Mouse (Mus musculus) forebrain, embryonic 13.5 days (tissue): Measurements from ENCODE around the gene Ccdc171. TPM values are rescaled to one million over a fixed set of nuclear protein-coding genes. Genes with fewer than 3 reads are reported as not detected.
A peak's percentile ranks its signal among the peaks of the same experiment; 100 is the strongest.
"Not testable (repeated sequence)": the region's sequence is repeated elsewhere in the genome, so short reads cannot be mapped to it uniquely, and the experiment has no call there.

Experiments used
- ATAC-seq: fragments of 200-750 bp; cut with Nextera tagmentation; 2 replicates; pipeline ENCODE4 v1.8.0; 2017
- H3K27ac ChIP-seq: fragments of 300-500 bp; sonication (generic); 2 replicates; pipeline ENCODE4 v1.5.1; 2015; ENCODE audit warnings: inconsistent platforms, mild to moderate bottlenecking, moderate library complexity
- H3K27me3 ChIP-seq: fragments of 300-500 bp; sonication (generic); 2 replicates; pipeline ENCODE4 v1.6.1; 2015; ENCODE audit warnings: mild to moderate bottlenecking, inconsistent platforms
- H3K36me3 ChIP-seq: fragments of 300-500 bp; sonication (generic); 2 replicates; pipeline ENCODE4 v1.6.1; 2015; ENCODE audit warnings: mild to moderate bottlenecking, inconsistent platforms; ENCODE audit not compliant: poor library complexity, severe bottlenecking
- H3K4me1 ChIP-seq: fragments of 300-500 bp; sonication (generic); 2 replicates; pipeline ENCODE4 v1.6.1; 2015; ENCODE audit warnings: inconsistent platforms
- H3K4me2 ChIP-seq: fragments of 300-500 bp; sonication (generic); 2 replicates; pipeline ENCODE4 v1.6.1; 2015; ENCODE audit warnings: inconsistent platforms, mild to moderate bottlenecking, moderate library complexity
- H3K4me3 ChIP-seq: fragments of 300-500 bp; sonication (generic); 2 replicates; pipeline ENCODE4 v1.5.1; 2015; ENCODE audit warnings: mild to moderate bottlenecking, inconsistent platforms
- H3K9ac ChIP-seq: fragments of 300-500 bp; sonication (generic); 2 replicates; pipeline ENCODE4 v1.6.1; 2015; ENCODE audit warnings: mild to moderate bottlenecking, inconsistent platforms
- H3K9me3 ChIP-seq: fragments of 300-500 bp; sonication (generic); replicated peaks from 2 replicates; pipeline ENCODE4 v1.6.1; 2016; ENCODE audit warnings: inconsistent platforms
- whole genome bisulfite sequencing: fragments of 180-500 bp; shearing (Covaris S2); methylation state at CpG from one replicate; pipeline ENCODE4 v1.1.7; 2015; 5-methylcytosine and 5-hydroxymethylcytosine counted together
- polyA plus RNA-seq: library from polyadenylated mRNA; unstranded; fragments of >200 nt; fragmentation: Nextera tagmentation; extraction: Ambion mirVana; gene quantifications from 2 replicates; pipeline ENCODE4 v1.2.1, GENCODE M21; 2015

Ccdc171 gene
- polyA plus RNA-seq, 1 experiment from 2014 or later, result 5.7 TPM

DNA sequence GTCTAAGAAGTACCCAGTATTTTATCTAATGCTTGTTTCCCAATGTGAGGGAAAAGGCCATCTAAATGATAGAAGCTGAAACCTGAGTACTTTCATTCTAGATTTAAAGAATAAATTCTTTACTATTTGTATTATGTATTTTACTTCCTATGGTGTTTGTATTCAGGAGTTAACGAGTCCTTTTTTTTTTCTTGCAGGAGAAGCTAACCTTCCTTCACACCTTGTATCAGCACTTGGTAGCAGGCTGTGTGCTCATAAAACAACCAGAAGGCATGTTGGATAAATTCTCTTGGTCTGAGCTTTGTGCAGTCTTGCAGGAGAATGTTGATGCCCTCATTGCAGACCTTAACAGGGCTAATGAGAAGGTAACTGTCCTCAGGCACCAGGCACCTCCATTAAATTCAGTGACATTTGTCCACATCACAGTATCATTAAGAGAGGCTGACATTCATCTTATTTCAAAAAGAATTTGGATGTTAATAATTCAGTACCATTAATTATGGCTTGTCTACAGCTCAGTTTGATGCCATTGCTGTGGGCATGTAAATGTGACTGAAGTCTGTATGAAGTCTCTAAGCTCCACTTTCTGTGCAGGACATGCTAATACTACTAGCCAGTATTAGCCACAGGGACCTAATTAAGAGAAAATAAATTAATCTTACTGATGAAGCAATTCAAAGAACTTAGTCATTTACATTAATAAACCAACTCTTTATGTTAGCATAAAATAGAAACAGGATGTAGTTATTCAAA, 136.3 kb downstream of the Ccdc171 start:
- H3K9me3 ChIP-seq, result no peaks in the 10 kb centered on the region
- ATAC-seq, result no peak
- peaks cover 4% of the 10 kb centered on the region for H3K4me1 ChIP-seq
- 0 out of 2 replicates have a peak, but pooled peaks cover 2% of the 10 kb centered on the region for H3K36me3 ChIP-seq
- 60% methylated on average over 1 of the region's 1 CpGs for WGBS
- H3K4me2 ChIP-seq, result no peak overlapping the region
- no peak overlapping the region for H3K9ac ChIP-seq
- H3K27me3 ChIP-seq, result no peaks in the 10 kb centered on the region
- no peak overlapping the region for H3K4me3 ChIP-seq
- H3K27ac ChIP-seq, result no peak overlapping the region

DNA sequence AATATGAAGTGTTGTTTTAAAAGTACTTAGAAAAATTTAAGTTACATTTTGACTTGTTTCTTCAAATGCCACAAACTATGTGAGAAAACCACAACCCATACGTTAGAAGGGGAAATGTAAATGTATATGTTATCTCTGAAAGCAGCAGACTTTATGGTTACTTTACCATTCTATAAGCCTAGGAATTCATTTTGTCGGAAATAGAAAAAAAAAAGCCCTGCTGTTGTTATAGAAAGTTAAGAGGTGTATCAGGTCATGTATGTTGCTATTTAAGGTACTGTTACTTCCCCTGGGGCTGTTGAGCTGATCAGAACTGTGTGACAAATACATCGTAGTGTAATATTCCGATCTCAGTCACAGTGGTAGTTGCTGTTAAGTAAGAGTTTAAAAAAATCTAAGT, 137.0 kb downstream of the Ccdc171 start:
- H3K4me1 ChIP-seq, result no peaks in the 10 kb centered on the region
- no peak overlapping the region for H3K4me2 ChIP-seq
- no peak overlapping the region for H3K27ac ChIP-seq
- 0 out of 2 replicates have a peak, but pooled peaks cover 2% of the 10 kb centered on the region for H3K36me3 ChIP-seq
- ATAC-seq, result no peak
- WGBS, result 90% methylated on average over 4 of the region's 4 CpGs
- H3K27me3 ChIP-seq, result no peaks in the 10 kb centered on the region
- H3K9ac ChIP-seq, result no peak overlapping the region
- no peaks in the 10 kb centered on the region for H3K9me3 ChIP-seq
- H3K4me3 ChIP-seq, result no peak overlapping the region

DNA sequence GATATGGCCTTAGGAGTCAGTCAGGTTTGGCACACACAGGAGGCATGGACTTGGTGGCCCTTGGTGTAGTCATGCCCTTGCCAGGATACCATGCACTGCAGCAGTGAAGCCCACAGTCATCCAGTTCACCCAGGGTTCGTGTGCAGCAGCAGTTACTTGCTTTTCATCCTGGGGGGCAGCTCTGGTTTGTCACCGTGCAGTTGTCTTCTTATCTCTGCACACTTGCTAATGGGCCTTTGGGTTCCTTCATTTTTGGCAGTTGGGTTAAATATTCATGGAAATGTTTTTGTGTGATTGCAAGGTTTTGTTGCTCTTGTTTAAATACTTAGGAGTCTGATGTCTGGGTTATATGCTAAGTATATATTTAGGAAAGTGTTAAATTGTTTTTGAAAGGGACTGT, 144.2 kb downstream of the Ccdc171 start:
- Histone ChIP-seq H3K4me3 (no peak overlapping the region), H3K9me3 (no peaks in the 10 kb centered on the region), H3K4me2 (no peak overlapping the region), H3K27ac (no peak overlapping the region), H3K36me3 (0 out of 2 replicates have a peak, but pooled peaks cover 2% of the 10 kb centered on the region), H3K4me1 (no peaks in the 10 kb centered on the region), H3K9ac (no peak overlapping the region), H3K27me3 (no peaks in the 10 kb centered on the region)
- no peak for ATAC-seq
- 76% methylated on average over 2 of the region's 2 CpGs for WGBS

DNA sequence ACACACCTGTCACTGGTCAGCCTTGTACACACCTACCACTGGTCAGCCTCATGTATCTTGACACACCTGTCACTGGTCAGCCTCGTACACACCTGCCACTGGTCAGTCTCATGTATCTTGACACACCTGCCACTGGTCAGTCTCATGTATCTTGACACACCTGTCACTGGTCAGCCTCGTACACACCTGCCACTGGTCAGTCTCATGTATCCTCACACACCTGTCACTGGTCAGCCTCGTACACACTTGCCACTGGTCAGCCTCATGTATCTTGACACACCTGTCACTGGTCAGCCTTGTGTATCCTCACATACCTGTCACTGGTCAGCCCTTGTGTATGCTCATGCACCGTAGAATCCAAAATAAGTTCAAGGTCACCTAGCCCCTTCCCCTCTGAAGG, 150.0 kb downstream of the Ccdc171 start:
- H3K4me3 ChIP-seq, H3K9ac ChIP-seq, H3K4me1 ChIP-seq, H3K27ac ChIP-seq, ATAC-seq, H3K36me3 ChIP-seq, H3K27me3 ChIP-seq, H3K4me2 ChIP-seq, H3K9me3 ChIP-seq: not testable (repeated sequence)
- WGBS, result 95% methylated on average over 4 of the region's 4 CpGs

DNA sequence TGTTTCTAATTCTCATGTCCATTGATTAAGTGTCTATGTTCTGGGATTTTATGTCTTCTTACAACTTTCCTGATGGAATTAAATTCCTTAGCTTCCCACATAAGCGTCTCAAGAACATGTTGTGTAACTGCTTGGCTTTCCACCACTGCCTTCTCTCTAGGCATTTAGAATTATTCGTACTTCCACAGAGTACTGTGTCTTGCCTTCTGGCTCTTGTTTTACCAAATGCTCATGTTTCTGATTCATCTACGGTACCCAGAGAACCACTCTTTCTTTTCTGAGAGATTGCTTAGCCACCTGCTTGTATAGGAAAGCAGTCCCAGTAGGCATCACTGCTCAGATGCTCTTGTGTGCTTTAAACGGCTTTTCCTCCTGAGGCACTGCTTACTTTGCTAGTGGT, 151.1 kb downstream of the Ccdc171 start:
- no peak for ATAC-seq
- 89% methylated on average over 4 of the region's 4 CpGs for WGBS
- Histone ChIP-seq H3K36me3 (no peaks in the 10 kb centered on the region), H3K9me3 (peaks cover 4% of the 10 kb centered on the region; the same call in 1 of the 2 replicates), H3K9ac (no peak overlapping the region), H3K27me3 (no peaks in the 10 kb centered on the region), H3K27ac (no peak overlapping the region), H3K4me2 (no peak overlapping the region), H3K4me3 (no peak overlapping the region), H3K4me1 (no peaks in the 10 kb centered on the region)

DNA sequence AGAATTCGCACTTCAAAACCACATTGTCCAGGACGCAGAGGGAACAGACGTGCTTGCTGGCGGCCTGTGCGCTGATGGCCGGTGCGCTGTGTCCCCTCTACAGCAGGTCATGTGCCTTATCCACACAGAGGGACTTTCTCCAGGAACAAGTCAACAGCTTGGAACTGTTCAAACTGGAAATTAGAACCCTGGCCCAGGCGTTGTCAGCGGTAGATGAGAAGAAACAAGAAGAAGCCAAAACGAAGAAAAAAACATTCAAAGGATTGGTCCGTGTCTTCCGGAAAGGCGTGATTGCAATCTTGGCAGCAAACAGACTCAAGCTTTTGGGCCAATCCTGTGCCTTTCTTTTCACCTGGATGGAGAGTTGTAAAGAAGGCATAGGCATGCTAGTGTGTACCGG, 155.7 kb downstream of the Ccdc171 start:
- WGBS, result 94% methylated on average over 14 of the region's 14 CpGs
- Histone ChIP-seq H3K4me1 (no peaks in the 10 kb centered on the region), H3K4me3 (no peak overlapping the region), H3K9ac (no peak overlapping the region), H3K27me3 (no peaks in the 10 kb centered on the region), H3K9me3 (no peaks in the 10 kb centered on the region), H3K4me2 (no peak overlapping the region), H3K27ac (no peak overlapping the region), H3K36me3 (no peaks in the 10 kb centered on the region)
- no peak for ATAC-seq

DNA sequence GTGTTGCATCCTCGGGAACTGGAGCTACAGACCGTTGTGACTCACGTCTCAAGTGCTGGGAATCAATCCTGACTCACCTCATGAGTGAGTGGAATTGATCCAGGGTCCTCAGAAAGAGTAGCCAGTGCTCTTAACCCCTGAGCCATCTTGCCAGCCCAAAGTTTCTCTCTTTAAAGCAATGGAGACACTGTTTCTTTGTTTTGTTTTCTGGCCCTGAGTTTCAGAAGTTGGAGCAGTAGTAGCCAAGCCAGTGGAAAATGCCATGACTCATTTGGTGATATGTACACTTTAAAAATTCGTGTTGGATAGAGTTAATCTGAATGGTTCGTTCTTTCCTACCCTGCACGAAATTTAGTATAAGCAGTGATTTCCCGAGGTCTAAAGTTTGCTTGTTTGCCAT, 157.5 kb downstream of the Ccdc171 start:
- Histone ChIP-seq H3K36me3 (no peaks in the 10 kb centered on the region), H3K27ac (no peak overlapping the region), H3K27me3 (no peaks in the 10 kb centered on the region), H3K4me2 (no peak overlapping the region), H3K9ac (no peak overlapping the region), H3K4me3 (no peak overlapping the region), H3K4me1 (no peaks in the 10 kb centered on the region), H3K9me3 (no peaks in the 10 kb centered on the region)
- 88% methylated on average over 7 of the region's 7 CpGs for WGBS
- ATAC-seq, result no peak

DNA sequence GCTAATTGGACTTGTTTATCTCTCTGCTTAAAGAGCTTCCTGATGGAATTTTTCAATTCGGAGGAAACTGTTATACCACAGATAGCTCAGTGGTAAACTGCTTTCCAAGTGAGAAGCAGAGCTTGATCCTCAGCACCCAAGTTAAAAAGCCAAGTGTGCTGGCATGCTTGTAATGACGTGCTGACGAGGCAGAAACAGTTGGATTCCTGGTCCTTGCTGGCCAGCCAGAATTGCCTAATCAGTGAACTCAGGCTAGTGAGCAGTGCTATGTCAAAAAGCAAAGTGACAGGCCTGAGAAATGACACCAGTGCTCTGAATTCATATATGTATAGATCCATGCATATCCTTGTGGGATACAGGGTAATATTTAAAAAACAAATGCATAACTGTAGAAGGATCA, 174.8 kb downstream of the Ccdc171 start:
- H3K9me3 ChIP-seq, result no peaks in the 10 kb centered on the region
- 84% methylated on average over 3 of the region's 3 CpGs for WGBS
- no peak overlapping the region for H3K4me3 ChIP-seq
- H3K27me3 ChIP-seq, result no peaks in the 10 kb centered on the region
- no peaks in the 10 kb centered on the region for H3K4me1 ChIP-seq
- ATAC-seq, result no peak
- no peak overlapping the region for H3K27ac ChIP-seq
- H3K36me3 ChIP-seq, result 0 out of 2 replicates have a peak, but pooled peaks cover 5% of the 10 kb centered on the region
- no peak overlapping the region for H3K9ac ChIP-seq
- no peak overlapping the region for H3K4me2 ChIP-seq

DNA sequence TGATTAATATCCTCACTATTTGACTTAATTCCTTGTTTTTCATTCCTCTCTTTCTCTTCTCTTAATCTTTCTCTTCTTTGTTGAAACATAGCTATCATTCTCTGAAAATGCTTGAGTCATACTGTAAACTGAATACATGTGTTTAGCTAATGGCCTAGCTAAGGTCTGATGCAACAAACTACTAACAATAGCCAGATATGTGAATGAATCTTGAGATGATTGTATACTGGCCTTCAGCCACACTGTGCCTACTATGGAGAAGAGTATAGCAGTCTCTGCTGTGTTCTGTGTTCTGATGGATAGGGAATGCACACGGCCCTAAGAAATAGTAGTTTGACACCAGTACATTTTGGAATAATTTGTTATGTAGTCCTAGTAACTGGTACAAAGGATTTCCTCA, 191.7 kb downstream of the Ccdc171 start:
- H3K27me3 ChIP-seq, result no peaks in the 10 kb centered on the region
- H3K9ac ChIP-seq, result no peak overlapping the region
- H3K4me2 ChIP-seq, result no peak overlapping the region
- WGBS, result 67% methylated on average over 1 of the region's 1 CpGs
- no peaks in the 10 kb centered on the region for H3K36me3 ChIP-seq
- peaks cover 5% of the 10 kb centered on the region for H3K4me1 ChIP-seq
- H3K9me3 ChIP-seq, result no peaks in the 10 kb centered on the region
- ATAC-seq, result no peak
- H3K27ac ChIP-seq, result no peak overlapping the region
- no peak overlapping the region for H3K4me3 ChIP-seq

DNA sequence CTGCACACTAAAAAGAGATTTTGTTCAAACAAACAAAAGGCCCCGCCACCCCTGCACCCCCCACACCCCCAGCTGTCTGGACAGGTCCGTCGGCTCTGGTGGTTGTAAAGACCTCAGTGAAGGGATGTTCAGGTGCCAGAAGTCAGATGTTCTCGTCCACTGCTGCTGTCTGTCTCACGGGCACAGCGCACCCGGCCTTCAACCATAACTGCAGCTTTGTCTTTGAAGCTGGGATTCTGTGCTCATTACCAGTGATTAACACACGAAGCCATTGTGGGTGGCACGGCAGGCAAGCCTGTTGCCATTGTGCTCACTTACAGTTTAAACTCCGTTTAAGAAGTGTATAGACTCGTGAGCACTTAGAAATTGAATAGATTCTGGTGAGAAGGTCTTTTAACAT, 194.5 kb downstream of the Ccdc171 start:
- Histone ChIP-seq H3K9ac (no peak overlapping the region), H3K27ac (no peak overlapping the region), H3K9me3 (no peaks in the 10 kb centered on the region), H3K4me3 (no peak overlapping the region), H3K36me3 (no peaks in the 10 kb centered on the region), H3K4me1 (peaks cover 5% of the 10 kb centered on the region), H3K27me3 (no peaks in the 10 kb centered on the region), H3K4me2 (peak overlapping the region; percentile 38)
- WGBS, result 8% methylated on average over 11 of the region's 11 CpGs
- ATAC-seq, result peak; percentile 75; the same call in 1 of the 2 replicates

DNA sequence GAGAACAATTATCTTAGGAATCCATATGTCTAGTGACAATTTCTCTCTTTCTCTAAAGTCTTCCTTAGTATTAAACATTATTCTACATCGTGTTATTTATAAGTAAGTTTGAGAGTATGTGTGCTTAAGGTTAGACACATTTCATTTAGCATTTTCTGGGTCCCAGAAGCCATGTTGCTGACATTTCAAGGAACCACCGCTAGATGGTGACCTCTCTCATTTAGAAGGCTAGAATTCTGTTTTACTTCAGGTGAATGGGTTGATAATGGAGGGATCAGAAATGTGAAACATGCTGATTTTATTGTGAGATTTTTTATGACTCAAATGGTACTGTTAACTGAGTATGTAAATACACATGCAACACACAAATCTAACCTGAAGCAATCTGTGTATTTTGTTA, 199.8 kb downstream of the Ccdc171 start:
- no peaks in the 10 kb centered on the region for H3K27me3 ChIP-seq
- WGBS, result 10% methylated on average over 2 of the region's 2 CpGs
- no peak overlapping the region for H3K4me3 ChIP-seq
- no peak overlapping the region for H3K27ac ChIP-seq
- H3K9ac ChIP-seq, result no peak overlapping the region
- H3K9me3 ChIP-seq, result no peaks in the 10 kb centered on the region
- no peak overlapping the region for H3K4me2 ChIP-seq
- no peaks in the 10 kb centered on the region for H3K4me1 ChIP-seq
- no peaks in the 10 kb centered on the region for H3K36me3 ChIP-seq
- ATAC-seq, result no peak

DNA sequence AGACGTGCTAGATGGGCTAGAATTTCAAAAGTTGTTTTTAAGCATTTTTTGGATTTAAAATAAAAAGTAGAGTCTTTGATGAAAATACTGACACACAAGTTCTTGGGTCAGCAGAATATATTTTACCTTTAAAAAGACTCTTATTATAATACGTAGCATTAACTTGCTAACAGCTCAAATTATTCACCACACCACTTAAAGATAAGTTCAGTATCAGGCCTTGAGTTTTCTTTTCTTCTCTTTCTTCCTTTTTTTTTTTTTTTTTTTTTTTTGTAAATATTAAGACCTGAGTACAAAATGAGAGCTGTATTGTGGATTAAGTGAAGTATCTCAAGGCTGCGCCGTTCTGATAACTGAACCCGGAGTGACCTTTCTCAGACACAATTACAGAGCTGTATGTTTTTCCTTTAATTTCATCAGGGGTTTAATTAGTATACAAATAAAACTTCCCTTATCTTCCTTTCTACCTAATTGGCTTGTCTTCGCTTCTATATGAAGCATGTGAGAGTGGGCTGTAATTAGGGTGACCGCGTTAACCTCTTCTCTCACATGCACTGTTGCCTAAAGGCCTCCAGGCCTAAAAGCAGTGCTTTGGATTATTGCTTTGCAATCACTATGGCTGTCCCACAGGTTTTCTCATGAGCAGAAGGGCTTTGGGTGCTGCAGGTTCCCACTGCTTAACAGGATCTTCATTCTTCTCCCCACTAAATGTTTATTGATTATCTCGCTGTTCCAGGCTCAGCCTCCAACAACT, 214.0 kb downstream of the Ccdc171 start:
- no peaks in the 10 kb centered on the region for H3K9me3 ChIP-seq
- peaks cover 8% of the 10 kb centered on the region for H3K4me1 ChIP-seq
- no peak overlapping the region for H3K4me3 ChIP-seq
- no peak overlapping the region for H3K4me2 ChIP-seq
- no peaks in the 10 kb centered on the region for H3K36me3 ChIP-seq
- ATAC-seq, result no peak
- 56% methylated on average over 9 of the region's 9 CpGs for WGBS
- H3K9ac ChIP-seq, result no peak overlapping the region
- H3K27me3 ChIP-seq, result no peaks in the 10 kb centered on the region
- H3K27ac ChIP-seq, result no peak overlapping the region
